Mouse (Mus musculus): ENCODE data around the gene Ulk3.

Ulk3 gene

GRCm38 (mm10) chr9:57617556-57618169, 28.4 kb downstream of the Ulk3 start:
- DNase-seq (ENCODE audit: low spot score): no peak

- no peak for DNase-seq (ENCODE audit: low spot score)
Observed at GRCm38 (mm10) chr9:57618854-57619253, 29.6 kb downstream of the Ulk3 start.

- no peak for DNase-seq (ENCODE audit: low spot score)
Observed at GRCm38 (mm10) chr9:57620674-57621073, 31.4 kb downstream of the Ulk3 start, which contains the start of gene Lman1l. Gene Lman1l (minus strand): TSS chr9:57620774.

- no peak for DNase-seq (ENCODE audit: low spot score)
Observed at GRCm38 (mm10) chr9:57624295-57624694, 35.0 kb downstream of the Ulk3 start.

- no peak for DNase-seq (ENCODE audit: low spot score)
Observed at GRCm38 (mm10) chr9:57625674-57626500, 36.6 kb downstream of the Ulk3 start.

- DNase-seq (ENCODE audit: low spot score): no peak
Observed at GRCm38 (mm10) chr9:57627191-57627590, 37.9 kb downstream of the Ulk3 start.

GRCm38 (mm10) chr9:57627892-57628291, 38.6 kb downstream of the Ulk3 start:
- no peak for DNase-seq (ENCODE audit: low spot score)

- DNase-seq (ENCODE audit: low spot score): no peak
Observed at GRCm38 (mm10) chr9:57628717-57629116, 39.5 kb downstream of the Ulk3 start.

- DNase-seq (ENCODE audit: low spot score): peak; percentile 49
Observed at GRCm38 (mm10) chr9:57629118-57629874, 40.0 kb downstream of the Ulk3 start.

GRCm38 (mm10) chr9:57633481-57634024, 44.3 kb downstream of the Ulk3 start:
- no peak for DNase-seq (ENCODE audit: low spot score)

- DNase-seq (ENCODE audit: low spot score): no peak
Observed at GRCm38 (mm10) chr9:57637272-57637671, 48.0 kb downstream of the Ulk3 start.

- DNase-seq (ENCODE audit: low spot score): peak; percentile 41
Observed at GRCm38 (mm10) chr9:57637741-57638322, 48.6 kb downstream of the Ulk3 start.

GRCm38 (mm10) chr9:57638651-57639459, 49.6 kb downstream of the Ulk3 start:
- no peak for DNase-seq (ENCODE audit: low spot score)

- DNase-seq (ENCODE audit: low spot score): no peak
Observed at GRCm38 (mm10) chr9:57639661-57640328, 50.5 kb downstream of the Ulk3 start.

- DNase-seq (ENCODE audit: low spot score): peak; percentile 55
Observed at GRCm38 (mm10) chr9:57640384-57640783, 51.1 kb downstream of the Ulk3 start.

GRCm38 (mm10) chr9:57641022-57641421, 51.8 kb downstream of the Ulk3 start:
- no peak for DNase-seq (ENCODE audit: low spot score)

GRCm38 (mm10) chr9:57641775-57642550, 52.7 kb downstream of the Ulk3 start:
- DNase-seq (ENCODE audit: low spot score): no peak

GRCm38 (mm10) chr9:57643169-57643855, 54.1 kb downstream of the Ulk3 start:
- no peak for DNase-seq (ENCODE audit: low spot score)

- no peak for DNase-seq (ENCODE audit: low spot score)
Observed at GRCm38 (mm10) chr9:57643856-57644180, 54.6 kb downstream of the Ulk3 start.

Data from testis, postnatal 14 days (tissue).